Mouse (Mus musculus) cortical plate, adult 2 months (tissue): Measurements from ENCODE around the gene Baz2a.

ENCODE experiments used
- CTCF ChIP-seq: fragments of 200-500 bp; IDR thresholded peaks from 2 replicates; pipeline ENCODE4 v1.5.1; 2011; ENCODE audit warnings: mild to moderate bottlenecking, control low read depth, low read length; ENCODE audit not compliant: insufficient read depth; ENCODE audit errors: extremely low read depth
- POLR2A ChIP-seq: fragments of 200-500 bp; IDR thresholded peaks from 2 replicates; pipeline ENCODE4 v1.6.1; 2011; ENCODE audit warnings: mild to moderate bottlenecking, low read length, control low read depth; ENCODE audit not compliant: insufficient read depth; ENCODE audit errors: extremely low read depth

GRCm38 (mm10) chr10:128131812-128132211 is 40.4 kb downstream of the Baz2a start:
- TF ChIP-seq CTCF (no peak), POLR2A (no peak)
